Mouse (Mus musculus) adrenal gland, postnatal 14 days (tissue): ENCODE measurements around the gene Gm15262. TPM values are rescaled to one million over a fixed set of nuclear protein-coding genes. Genes with fewer than 3 reads are reported as not detected.
"Not testable (repeated sequence)": the region's sequence is repeated elsewhere in the genome, so short reads cannot be mapped to it uniquely, and the experiment has no call there.

Experiments
- DNase-seq: peaks from one replicate; pipeline ENCODE4 v3.0.0; 2021; ENCODE audit warnings: mixed read lengths
- long read RNA-seq, 2 experiments: library from polyadenylated mRNA; stranded (forward); transcript quantifications; one replicate each; pipeline ENCODE4 v2.0.0; 2021
- total RNA-seq: library from RNA; stranded (reverse); gene quantifications from 2 replicates; pipeline ENCODE4 v1.2.3, GENCODE M21; 2021

Gene Gm15262
- total RNA-seq: not detected in 2 replicates
- long read RNA-seq, experiment 1: 0 reads
- long read RNA-seq, experiment 2: 0 reads

GRCm38 (mm10) chrX:161287156-161287555, at the start of gene Gm15262:
Gene Gm15262, plus strand, starts transcription at chrX:161287456.
- not testable (repeated sequence) for DNase-seq

GRCm38 (mm10) chrX:161308131-161308530, 20.9 kb downstream of the Gm15262 start:
- DNase-seq: no peak

- no peak for DNase-seq
Measured at GRCm38 (mm10) chrX:161316443-161316842, 29.2 kb downstream of the Gm15262 start.

GRCm38 (mm10) chrX:161370927-161371326, 83.7 kb downstream of the Gm15262 start:
- DNase-seq: no peak

GRCm38 (mm10) chrX:161371461-161371860, 84.2 kb downstream of the Gm15262 start:
- DNase-seq: peak; percentile 4

- peak; percentile 33 for DNase-seq
Measured at GRCm38 (mm10) chrX:161375568-161375967, 88.3 kb downstream of the Gm15262 start.

GRCm38 (mm10) chrX:161385791-161386190, 98.5 kb downstream of the Gm15262 start:
- peak; percentile 62 for DNase-seq

- no peak for DNase-seq
Measured at GRCm38 (mm10) chrX:161387942-161388341, 100.7 kb downstream of the Gm15262 start.

GRCm38 (mm10) chrX:161399110-161399509, 111.9 kb downstream of the Gm15262 start:
- peak; percentile 85 for DNase-seq

- DNase-seq: no peak
Measured at GRCm38 (mm10) chrX:161411151-161411550, 123.9 kb downstream of the Gm15262 start.

Other genes starting within 250 kb of the Gm15262 start
- 2.1 and 2.4 TPM in 2 replicates for gene Scml2, start 170.3 kb upstream of the Gm15262 start, total RNA-seq